Mouse (Mus musculus) cerebral cortex, adult 2 months (tissue): ENCODE measurements around the gene Dnajc17.

Experiments
- WGBS: fragments of 180-500 bp; shearing (Covaris S2); methylation state at CpG from one replicate; pipeline ENCODE4 v1.1.7; 2018; 5-methylcytosine and 5-hydroxymethylcytosine counted together

The Dnajc17 gene

GRCm38 (mm10) chr2:119208344-119209175, at the start of gene Dnajc17, which contains the start of gene Zfyve19:
Dnajc17 (minus strand) TSS chr2:119208795.
Zfyve19 (plus strand) TSS chr2:119208617.
- under 1% methylated on average over 51 of the region's 51 CpGs for WGBS

GRCm38 (mm10) chr2:119254976-119255375, 46.4 kb upstream of the Dnajc17 start:
- 19% methylated on average over 7 of the region's 7 CpGs for WGBS

GRCm38 (mm10) chr2:119250826-119251478, 42.4 kb upstream of the Dnajc17 start:
- 17% methylated on average over 11 of the region's 11 CpGs for WGBS

GRCm38 (mm10) chr2:119250377-119250776, 41.8 kb upstream of the Dnajc17 start:
- WGBS, result 53% methylated on average over 5 of the region's 5 CpGs

GRCm38 (mm10) chr2:119249592-119250061, 41.0 kb upstream of the Dnajc17 start:
- WGBS, result 82% methylated on average over 4 of the region's 4 CpGs

- WGBS, result 70% methylated on average over 9 of the region's 9 CpGs
These were observed 39.3 kb upstream of the Dnajc17 start for GRCm38 (mm10) chr2:119247904-119248303.

- WGBS, result 77% methylated on average over 7 of the region's 7 CpGs
These were observed 36.7 kb upstream of the Dnajc17 start for GRCm38 (mm10) chr2:119245246-119245645.

GRCm38 (mm10) chr2:119242548-119242947, 34.0 kb upstream of the Dnajc17 start:
- 73% methylated on average over 9 of the region's 9 CpGs for whole genome bisulfite sequencing

- 92% methylated on average over 4 of the region's 4 CpGs for WGBS
These were observed 32.2 kb upstream of the Dnajc17 start for GRCm38 (mm10) chr2:119240819-119241186.

- 83% methylated on average over 4 of the region's 4 CpGs for WGBS
These were observed 31.7 kb upstream of the Dnajc17 start for GRCm38 (mm10) chr2:119240075-119240818.

- WGBS, result 83% methylated on average over 2 of the region's 2 CpGs
These were observed 30.1 kb upstream of the Dnajc17 start for GRCm38 (mm10) chr2:119238671-119239070.

- WGBS, result 6% methylated on average over 31 of the region's 31 CpGs
These were observed 29.3 kb upstream of the Dnajc17 start for GRCm38 (mm10) chr2:119237871-119238220.

- 2% methylated on average over 73 of the region's 73 CpGs for WGBS
These were observed 28.7 kb upstream of the Dnajc17 start, which contains the start of gene Spint1 for GRCm38 (mm10) chr2:119237210-119237870. Spint1 (plus strand) TSS chr2:119237362.

- 30% methylated on average over 25 of the region's 25 CpGs for WGBS
These were observed 28.2 kb upstream of the Dnajc17 start for GRCm38 (mm10) chr2:119236682-119237209.

GRCm38 (mm10) chr2:119229775-119230704, 21.4 kb upstream of the Dnajc17 start, which contains the start of gene Ppp1r14d:
Ppp1r14d (minus strand) TSS chr2:119229906.
- 83% methylated on average over 6 of the region's 6 CpGs for WGBS

GRCm38 (mm10) chr2:119209176-119209507, 547 bp upstream of the Dnajc17 start:
- 1% methylated on average over 13 of the region's 13 CpGs for WGBS

- WGBS, result 17% methylated on average over 6 of the region's 6 CpGs
These were observed 643 bp downstream of the Dnajc17 start for GRCm38 (mm10) chr2:119207961-119208343.

GRCm38 (mm10) chr2:119203871-119204460, 4.6 kb downstream of the Dnajc17 start:
- WGBS, result 66% methylated on average over 4 of the region's 4 CpGs

- WGBS, result 56% methylated on average over 5 of the region's 5 CpGs
These were observed 5.6 kb downstream of the Dnajc17 start for GRCm38 (mm10) chr2:119202914-119203453.

- WGBS, result 23% methylated on average over 3 of the region's 3 CpGs
These were observed 9.7 kb downstream of the Dnajc17 start for GRCm38 (mm10) chr2:119198934-119199333.
